Mouse (Mus musculus) ES-Bruce4 (cell line): ENCODE data around the gene Ppm1h.

Experiments used
- CTCF ChIP-seq: IDR thresholded peaks from one replicate; pipeline ENCODE4 v1.8.1; 2011; ENCODE audit warnings: low read depth, low read length
- POLR2A ChIP-seq: IDR thresholded peaks from one replicate; pipeline ENCODE4 v1.8.1; 2011; ENCODE audit warnings: low read length; ENCODE audit not compliant: insufficient read depth

DNA sequence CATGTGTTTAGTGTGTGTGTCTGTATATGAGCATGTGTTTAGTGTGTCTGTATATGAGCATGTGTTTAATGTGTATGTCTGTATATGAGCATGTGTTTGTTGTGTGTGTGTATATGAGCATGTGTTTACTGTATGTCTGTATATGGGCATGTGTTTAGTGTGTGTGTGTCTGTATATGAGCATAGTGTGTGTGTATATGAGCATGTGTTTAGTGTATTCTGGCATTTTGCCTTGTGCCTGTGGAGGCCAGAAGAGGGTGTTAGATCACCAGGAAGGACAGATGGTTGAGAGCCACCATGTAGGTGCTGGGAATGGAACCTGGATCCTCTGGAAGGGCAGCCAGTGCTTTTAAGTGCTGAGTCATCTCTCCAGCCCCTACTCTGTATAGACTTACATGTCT is 300.8 kb downstream of the Ppm1h start:
- TF ChIP-seq CTCF (no peak), POLR2A (no peak)
